Mouse (Mus musculus) testis, postnatal 10 days (tissue): ENCODE measurements at regions not wholly inside any gene's neighbourhood (a gene's known extent, or its start where the extent isn't known, plus 50 kb on each side); places are given as distances from the start of the nearest gene placed in this dataset.

ENCODE experiments used
- DNase-seq: peaks from one replicate; pipeline ENCODE4 v3.0.0; 2021; ENCODE audit warnings: low spot score

- DNase-seq, result no peak
Measured at GRCm38 (mm10) chr14:48058234-48058868, 62.3 kb upstream of the Peli2 start.

- DNase-seq, result no peak
Measured at GRCm38 (mm10) chr14:48059664-48060455, 60.8 kb upstream of the Peli2 start.

GRCm38 (mm10) chr14:48068641-48069040, 52.0 kb upstream of the Peli2 start:
- DNase-seq, result no peak
